Mouse (Mus musculus) cortical plate, adult 2 months (tissue): Measurements from ENCODE around the gene Dffb.

Source experiments
- CTCF ChIP-seq: fragments of 200-500 bp; IDR thresholded peaks from 2 replicates; pipeline ENCODE4 v1.5.1; 2011; ENCODE audit warnings: mild to moderate bottlenecking, control low read depth, low read length; ENCODE audit not compliant: insufficient read depth; ENCODE audit errors: extremely low read depth
- POLR2A ChIP-seq: fragments of 200-500 bp; IDR thresholded peaks from 2 replicates; pipeline ENCODE4 v1.6.1; 2011; ENCODE audit warnings: mild to moderate bottlenecking, low read length, control low read depth; ENCODE audit not compliant: insufficient read depth; ENCODE audit errors: extremely low read depth

- TF ChIP-seq CTCF, result no peak
- no peak for TF ChIP-seq POLR2A
Observed at GRCm38 (mm10) chr4:153975292-153975662, 351 bp upstream of the Dffb start.
